Mouse (Mus musculus) stomach, postnatal 0 days (tissue): ENCODE measurements around the gene BC030867.

ENCODE experiments used
- CTCF ChIP-seq: IDR thresholded peaks from 2 replicates; pipeline ENCODE4 v1.5.1; 2016; ENCODE audit warnings: antibody characterized with exemption, low read depth, mild to moderate bottlenecking, moderate library complexity
- EP300 ChIP-seq: optimal IDR thresholded peaks from 2 replicates; pipeline ENCODE3; 2016; ENCODE audit warnings: antibody characterized with exemption

GRCm38 (mm10) chr11:102218783-102219182 lies 29.9 kb upstream of the BC030867 start:
- peak; percentile 31; the same call in 1 of the 2 replicates for TF ChIP-seq CTCF
- TF ChIP-seq EP300, result peak; percentile 76
